Mouse (Mus musculus): ENCODE measurements at regions not wholly inside any gene's neighbourhood (a gene's known extent, or its start where the extent isn't known, plus 50 kb on each side); places are given as distances from the start of the nearest gene placed in this dataset.
"Not testable (repeated sequence)": the region's sequence is repeated elsewhere in the genome, so short reads cannot be mapped to it uniquely, and the experiment has no call there.

DNA sequence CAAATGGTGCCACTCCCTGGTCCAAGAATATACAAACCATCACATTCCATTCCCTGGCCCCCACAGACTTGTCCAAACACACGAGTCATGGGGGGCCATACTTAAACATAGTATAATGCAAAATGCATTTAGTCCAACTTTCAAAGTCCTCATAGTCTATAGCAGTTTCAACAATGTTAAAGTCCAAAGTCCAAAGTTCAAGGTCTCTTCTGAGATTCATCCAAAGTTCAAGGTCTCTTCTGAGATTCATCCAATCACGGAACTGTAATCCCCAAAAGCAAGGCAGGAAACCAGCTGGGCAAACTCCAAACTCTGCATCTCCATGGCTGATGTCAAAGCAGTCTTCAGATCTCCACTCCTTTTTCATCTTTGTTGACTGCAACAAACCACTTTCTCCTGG is 78.4 kb upstream of the Adtrp start:
- not testable (repeated sequence) for H3K36me3 ChIP-seq; H3K27me3 ChIP-seq; H3K4me1 ChIP-seq (replicated peaks); H3K4me2 ChIP-seq; H3K4me3 ChIP-seq; ATAC-seq (ENCODE audit: low FRiP score, low read depth); H3K9ac ChIP-seq; H3K9me3 ChIP-seq; H3K27ac ChIP-seq (replicated peaks)
- 89% methylated on average over 2 of the region's 2 CpGs for WGBS

DNA sequence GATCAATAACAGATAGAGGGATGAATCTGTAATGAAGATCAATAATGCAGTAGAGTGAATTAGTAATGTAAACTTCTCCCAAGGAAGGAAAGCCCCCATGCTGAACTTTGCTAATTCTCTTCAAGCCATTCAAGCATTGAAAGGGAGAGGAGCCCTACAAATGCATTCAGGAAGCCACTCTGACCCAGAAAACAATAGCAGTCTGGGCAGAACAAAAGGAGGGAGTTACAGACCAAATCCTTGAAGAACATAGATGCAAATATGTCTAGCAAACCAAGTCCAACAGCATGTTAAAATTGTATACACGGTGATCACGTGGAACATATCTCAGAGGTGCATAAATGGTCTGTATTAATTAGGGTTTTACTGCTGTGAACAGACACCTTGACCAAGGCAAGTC is 77.7 kb upstream of the Adtrp start:
- WGBS, result 33% methylated on average over 2 of the region's 2 CpGs
- Histone ChIP-seq H3K9ac (no peak overlapping the region), H3K4me3 (no peak overlapping the region), H3K9me3 (no peaks in the 10 kb centered on the region), H3K27ac (replicated peaks) (no peak overlapping the region), H3K4me2 (no peak overlapping the region), H3K4me1 (replicated peaks) (no peaks in the 10 kb centered on the region), H3K36me3 (no peaks in the 10 kb centered on the region), H3K27me3 (no peaks in the 10 kb centered on the region)
- ATAC-seq (ENCODE audit: low FRiP score, low read depth), result no peak

DNA sequence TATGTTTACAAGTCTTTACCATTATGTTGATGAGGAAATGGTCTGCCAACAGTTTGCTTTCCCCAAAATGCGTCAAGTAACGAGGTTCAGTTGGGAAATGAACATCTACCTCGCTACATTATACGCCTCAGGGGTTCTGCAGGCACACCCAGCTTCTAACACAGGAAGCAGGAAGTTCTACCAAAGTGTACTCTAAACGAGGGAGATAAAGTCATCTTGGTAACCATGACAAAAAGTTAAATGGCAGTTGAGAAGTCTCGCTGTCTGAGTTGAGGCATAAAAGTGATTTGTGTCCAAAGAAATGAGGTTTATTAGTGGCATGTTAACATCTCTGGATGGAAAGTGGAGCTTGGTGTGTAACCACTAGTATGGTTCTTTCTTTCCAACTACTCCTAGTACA is 73.7 kb upstream of the Adtrp start:
- no peaks in the 10 kb centered on the region for H3K36me3 ChIP-seq
- H3K4me3 ChIP-seq, result no peak overlapping the region
- no peak for ATAC-seq (ENCODE audit: low FRiP score, low read depth)
- no peak overlapping the region for H3K27ac ChIP-seq (replicated peaks)
- H3K4me1 ChIP-seq (replicated peaks), result 0 out of 2 replicates have a peak, but pooled peaks cover 3% of the 10 kb centered on the region
- H3K4me2 ChIP-seq, result no peak overlapping the region
- 82% methylated on average over 6 of the region's 6 CpGs for WGBS
- H3K9ac ChIP-seq, result no peak overlapping the region
- no peaks in the 10 kb centered on the region for H3K27me3 ChIP-seq
- no peaks in the 10 kb centered on the region for H3K9me3 ChIP-seq

DNA sequence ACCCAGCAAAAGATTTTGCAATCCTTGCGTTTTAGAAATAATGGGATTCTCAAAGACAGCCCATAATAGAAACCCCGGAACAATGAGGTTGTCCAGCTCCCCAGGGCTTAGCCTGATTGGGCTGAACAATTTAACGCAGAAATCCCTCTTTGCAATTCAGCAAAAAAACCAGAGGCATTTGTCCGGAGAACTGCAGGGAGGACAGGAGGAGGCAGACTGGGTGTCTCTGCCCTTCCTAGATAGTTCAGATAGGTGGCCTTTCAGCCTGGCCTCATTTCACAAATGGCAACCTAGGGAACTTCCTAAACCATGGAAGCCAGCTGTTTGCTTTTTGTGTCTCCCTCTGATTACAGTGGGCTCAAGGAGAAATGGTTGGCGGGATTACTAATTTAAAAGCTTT is 71.0 kb upstream of the Adtrp start:
- Histone ChIP-seq H3K9me3 (no peaks in the 10 kb centered on the region), H3K9ac (no peak overlapping the region), H3K27ac (replicated peaks) (peak overlapping the region; percentile 48), H3K4me3 (no peak overlapping the region), H3K36me3 (no peaks in the 10 kb centered on the region), H3K4me2 (peak overlapping the region; percentile 27), H3K27me3 (no peaks in the 10 kb centered on the region), H3K4me1 (replicated peaks) (0 out of 2 replicates have a peak, but pooled peaks cover 3% of the 10 kb centered on the region)
- 28% methylated on average over 5 of the region's 5 CpGs for WGBS
- no peak for ATAC-seq (ENCODE audit: low FRiP score, low read depth)

DNA sequence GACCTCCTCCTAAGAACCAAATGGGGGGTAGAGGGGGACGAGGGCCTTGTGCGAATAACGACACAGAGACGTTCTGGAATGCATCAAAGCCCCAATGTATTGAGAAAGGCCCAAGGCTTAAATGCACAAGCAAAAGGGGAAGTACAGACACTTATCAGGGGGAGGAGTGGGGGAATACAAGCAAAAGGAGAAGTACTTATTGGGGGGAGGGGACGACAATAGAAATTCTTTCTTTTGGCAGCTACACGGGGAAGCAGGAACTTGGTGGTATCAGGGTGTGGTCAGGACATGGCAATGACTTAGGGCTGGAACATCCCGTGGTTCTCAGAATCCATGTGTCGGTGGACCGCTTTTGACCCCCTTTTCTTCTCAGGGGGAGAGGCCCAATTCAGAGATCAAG is 68.3 kb upstream of the Adtrp start:
- H3K4me3 ChIP-seq; ATAC-seq (ENCODE audit: low FRiP score, low read depth); H3K4me2 ChIP-seq; H3K9me3 ChIP-seq; H3K27me3 ChIP-seq; H3K9ac ChIP-seq; H3K36me3 ChIP-seq; H3K27ac ChIP-seq (replicated peaks); H3K4me1 ChIP-seq (replicated peaks): not testable (repeated sequence)
- WGBS, result 89% methylated on average over 9 of the region's 9 CpGs

DNA sequence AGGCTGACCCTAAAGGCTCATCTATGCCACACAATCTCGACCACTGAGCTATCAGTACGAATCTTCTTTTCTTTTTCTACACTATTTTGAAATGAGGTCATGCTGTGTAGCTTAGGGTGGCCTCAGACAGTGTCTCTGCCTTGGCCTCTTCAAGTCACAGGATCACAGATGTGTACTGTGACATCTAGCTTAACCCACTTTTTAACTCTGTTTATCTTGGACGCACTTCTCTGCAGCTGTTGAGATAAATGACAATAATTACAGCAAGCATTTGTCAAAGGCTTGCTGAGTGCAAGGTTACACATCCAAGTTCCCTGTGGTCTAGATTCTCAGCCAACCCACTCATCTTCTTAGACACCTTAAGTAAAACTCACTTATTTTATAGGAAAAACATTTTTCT is 63.3 kb upstream of the Adtrp start:
- H3K9ac ChIP-seq, result no peak overlapping the region
- H3K4me2 ChIP-seq, result no peak overlapping the region
- H3K9me3 ChIP-seq, result no peaks in the 10 kb centered on the region
- H3K36me3 ChIP-seq, result no peaks in the 10 kb centered on the region
- no peak overlapping the region for H3K4me3 ChIP-seq
- no peaks in the 10 kb centered on the region for H3K4me1 ChIP-seq (replicated peaks)
- H3K27me3 ChIP-seq, result no peaks in the 10 kb centered on the region
- WGBS, result 77% methylated on average over 3 of the region's 3 CpGs
- H3K27ac ChIP-seq (replicated peaks), result no peak overlapping the region
- ATAC-seq (ENCODE audit: low FRiP score, low read depth), result no peak

DNA sequence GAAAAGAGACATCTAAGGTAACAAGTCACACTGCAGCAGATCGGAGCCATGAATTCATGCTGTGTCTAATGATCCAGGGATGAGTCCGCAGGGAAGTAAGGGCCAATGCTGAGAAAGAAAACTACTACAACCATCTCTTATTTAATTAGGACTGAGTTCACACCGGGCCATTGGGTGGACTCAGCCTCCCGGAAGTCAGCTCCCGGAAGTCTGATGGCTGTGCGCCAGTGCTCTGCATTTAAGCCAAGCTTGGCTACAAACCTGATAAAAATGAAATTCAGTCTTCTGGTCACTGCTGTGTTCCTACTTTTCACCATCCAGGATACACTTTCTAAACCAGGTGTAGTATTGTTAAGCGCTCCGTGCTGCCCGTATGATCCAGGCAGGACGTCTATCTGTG is 62.8 kb upstream of the Adtrp start:
- H3K9ac ChIP-seq, result no peak overlapping the region
- no peak overlapping the region for H3K4me2 ChIP-seq
- 84% methylated on average over 10 of the region's 10 CpGs for WGBS
- no peak overlapping the region for H3K27ac ChIP-seq (replicated peaks)
- H3K4me3 ChIP-seq, result no peak overlapping the region
- no peak for ATAC-seq (ENCODE audit: low FRiP score, low read depth)
- H3K4me1 ChIP-seq (replicated peaks), result no peaks in the 10 kb centered on the region
- no peaks in the 10 kb centered on the region for H3K36me3 ChIP-seq
- H3K9me3 ChIP-seq, result no peaks in the 10 kb centered on the region
- H3K27me3 ChIP-seq, result no peaks in the 10 kb centered on the region

DNA sequence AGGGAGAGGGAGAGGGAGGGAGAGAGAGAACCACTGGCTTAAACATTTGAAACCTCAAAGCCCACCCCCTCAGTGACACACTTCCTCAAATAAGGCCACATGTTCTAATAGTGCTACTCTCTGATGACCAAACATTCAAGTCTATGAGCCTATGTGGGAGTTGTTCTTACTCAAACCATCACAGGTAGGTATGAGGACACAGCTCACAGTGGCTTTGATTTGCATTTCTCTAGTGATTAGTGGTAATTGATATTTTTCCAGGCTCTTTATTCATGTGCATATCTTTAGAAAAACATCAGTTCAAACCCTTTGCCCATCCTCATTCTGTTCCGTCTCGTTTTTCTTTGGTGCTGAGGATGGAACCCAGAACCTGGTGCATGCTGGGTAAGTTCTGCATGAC is 59.5 kb upstream of the Adtrp start:
- Histone ChIP-seq H3K4me1 (replicated peaks) (no peaks in the 10 kb centered on the region), H3K9ac (no peak overlapping the region), H3K9me3 (no peaks in the 10 kb centered on the region), H3K27me3 (no peaks in the 10 kb centered on the region), H3K4me3 (no peak overlapping the region), H3K36me3 (no peaks in the 10 kb centered on the region), H3K27ac (replicated peaks) (no peak overlapping the region), H3K4me2 (no peak overlapping the region)
- WGBS, result 91% methylated on average over 2 of the region's 2 CpGs
- no peak for ATAC-seq (ENCODE audit: low FRiP score, low read depth)

DNA sequence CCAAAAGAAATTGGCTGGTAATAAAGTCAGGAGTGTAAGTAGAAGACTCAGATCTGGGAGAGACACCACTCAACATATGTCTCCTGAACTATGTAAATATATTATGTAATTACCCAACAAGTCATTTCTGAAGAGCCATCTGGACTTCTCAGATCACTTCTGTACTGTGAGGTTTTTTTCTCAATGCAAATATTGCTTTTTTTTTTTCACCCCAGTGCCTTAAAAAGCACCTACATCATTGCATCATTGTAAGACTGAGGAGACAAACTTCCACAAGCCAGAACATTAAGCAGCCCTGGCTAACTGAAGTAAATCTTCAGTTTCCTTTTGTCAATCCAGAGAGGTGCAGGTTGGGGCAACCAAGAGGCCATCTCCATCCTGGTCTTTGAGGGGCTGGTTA is 55.8 kb upstream of the Adtrp start:
- ATAC-seq (ENCODE audit: low FRiP score, low read depth), result no peak
- H3K27ac ChIP-seq (replicated peaks), result no peak overlapping the region

DNA sequence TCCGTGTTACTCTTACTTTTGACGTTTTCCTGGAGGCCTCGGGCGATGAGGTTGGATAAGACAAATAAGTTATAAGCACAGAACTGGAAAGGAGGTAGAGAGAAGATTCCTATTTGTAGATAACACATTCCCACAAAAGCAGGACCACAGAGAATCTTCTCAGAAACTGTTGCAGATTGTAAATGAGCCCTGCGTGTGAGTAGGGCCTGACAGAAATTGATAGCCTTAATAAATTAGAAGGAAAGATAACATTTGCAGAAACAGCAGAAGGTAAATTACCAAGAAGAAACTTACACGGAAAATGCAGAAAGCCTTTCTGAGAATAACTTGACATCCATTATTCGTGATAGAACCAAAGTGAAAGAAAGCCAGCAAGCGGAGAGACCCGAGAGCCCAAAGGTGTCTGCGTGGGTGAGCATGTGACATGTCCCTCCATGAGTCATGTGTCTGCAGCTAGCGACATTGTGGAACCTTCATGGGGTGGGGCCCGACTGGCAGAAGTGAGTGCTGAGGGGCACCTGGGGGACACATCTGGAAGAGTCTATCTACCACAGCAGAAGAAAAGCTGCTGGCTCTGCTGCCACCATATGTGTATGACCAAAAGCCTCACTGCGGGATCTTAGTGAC is 52.5 kb upstream of the Adtrp start:
- H3K9me3 ChIP-seq, result no peaks in the 10 kb centered on the region
- WGBS, result 84% methylated on average over 13 of the region's 13 CpGs
- no peak overlapping the region for H3K4me3 ChIP-seq
- no peaks in the 10 kb centered on the region for H3K36me3 ChIP-seq
- ATAC-seq (ENCODE audit: low FRiP score, low read depth), result no peak
- H3K27ac ChIP-seq (replicated peaks), result no peak overlapping the region
- no peaks in the 10 kb centered on the region for H3K27me3 ChIP-seq
- no peak overlapping the region for H3K9ac ChIP-seq
- no peaks in the 10 kb centered on the region for H3K4me1 ChIP-seq (replicated peaks)
- no peak overlapping the region for H3K4me2 ChIP-seq

More for the DNA sequence above, 55.8 kb upstream of the Adtrp start:
- Histone ChIP-seq H3K9ac (no peak overlapping the region), H3K4me3 (no peak overlapping the region), H3K27me3 (no peaks in the 10 kb centered on the region), H3K36me3 (no peaks in the 10 kb centered on the region), H3K4me1 (replicated peaks) (no peaks in the 10 kb centered on the region), H3K4me2 (no peak overlapping the region), H3K9me3 (no peaks in the 10 kb centered on the region)

DNA sequence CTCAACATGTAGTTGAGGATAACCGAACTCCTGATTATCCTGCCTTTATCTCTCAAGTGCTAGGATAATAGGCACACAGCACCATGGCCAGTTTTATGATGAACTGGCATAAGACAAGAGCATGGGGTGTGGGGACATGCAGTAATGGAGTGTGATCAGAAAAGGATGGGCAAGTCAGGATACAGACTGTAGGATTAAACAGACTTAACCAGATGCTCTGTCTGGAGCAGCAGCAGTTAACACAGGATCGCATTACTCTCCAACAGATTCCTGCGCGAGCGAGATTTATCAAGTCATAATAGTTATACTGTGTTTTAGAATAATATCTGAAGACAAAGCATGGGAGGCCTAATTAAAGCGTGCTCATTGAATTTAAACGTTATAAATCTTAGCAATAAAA is 51.8 kb upstream of the Adtrp start:
- no peaks in the 10 kb centered on the region for H3K27me3 ChIP-seq
- no peaks in the 10 kb centered on the region for H3K9me3 ChIP-seq
- H3K4me3 ChIP-seq, result no peak overlapping the region
- no peak overlapping the region for H3K4me2 ChIP-seq
- no peak overlapping the region for H3K27ac ChIP-seq (replicated peaks)
- H3K36me3 ChIP-seq, result no peaks in the 10 kb centered on the region
- ATAC-seq (ENCODE audit: low FRiP score, low read depth), result no peak
- no peaks in the 10 kb centered on the region for H3K4me1 ChIP-seq (replicated peaks)
- H3K9ac ChIP-seq, result no peak overlapping the region
- 80% methylated on average over 7 of the region's 7 CpGs for WGBS

DNA sequence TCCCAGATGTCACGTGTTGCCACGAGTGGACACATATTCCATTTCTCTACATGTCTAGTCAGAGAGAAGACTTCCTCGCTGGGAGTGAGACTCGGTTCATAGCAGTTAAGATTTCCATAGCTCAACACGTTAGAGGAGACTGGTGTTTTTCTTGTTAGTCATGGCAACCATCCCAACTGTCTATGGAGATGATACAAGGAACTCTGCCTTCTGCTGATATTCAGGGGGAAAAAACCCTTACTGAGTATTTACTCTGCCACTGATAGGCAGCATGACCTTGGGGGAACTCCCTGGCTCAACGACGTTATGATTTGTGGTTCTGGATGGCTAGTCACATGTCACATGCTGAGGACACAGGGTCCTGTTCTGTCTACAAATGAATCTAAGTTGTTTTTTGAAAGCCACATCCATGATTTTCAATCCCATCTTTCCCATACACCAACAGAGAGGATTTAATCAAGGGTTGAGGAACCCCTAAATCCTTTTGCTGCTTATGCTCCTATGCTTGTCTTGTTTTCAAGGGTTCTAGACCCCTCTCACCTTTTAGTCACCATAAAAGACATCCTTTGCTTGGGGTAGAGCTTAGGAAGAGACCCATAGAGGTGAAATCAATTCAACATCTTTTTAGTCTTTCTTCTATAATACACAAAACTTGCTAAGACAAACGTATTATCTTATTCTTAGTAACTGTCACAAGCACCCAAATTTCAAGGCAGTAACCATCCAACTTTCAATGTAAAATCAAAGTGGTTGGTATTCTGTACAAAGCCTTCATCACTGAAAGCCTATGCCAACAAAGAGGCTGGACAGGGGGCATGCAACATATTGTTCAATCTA is 50.2 kb upstream of the Adtrp start:
- Histone ChIP-seq H3K4me1 (replicated peaks) (no peaks in the 10 kb centered on the region), H3K9ac (no peak overlapping the region), H3K36me3 (no peaks in the 10 kb centered on the region), H3K4me3 (no peak overlapping the region), H3K9me3 (no peaks in the 10 kb centered on the region), H3K4me2 (no peak overlapping the region), H3K27me3 (no peaks in the 10 kb centered on the region), H3K27ac (replicated peaks) (no peak overlapping the region)
- no peak for ATAC-seq (ENCODE audit: low FRiP score, low read depth)
- 88% methylated on average over 8 of the region's 8 CpGs for WGBS
